Mouse (Mus musculus): Measurements from ENCODE around the gene Tgfbrap1.
"Not testable (repeated sequence)": the region's sequence is repeated elsewhere in the genome, so short reads cannot be mapped to it uniquely, and the experiment has no call there.

Gene Tgfbrap1

GRCm38 (mm10) chr1:43098031-43098984, at the start of gene Tgfbrap1, which contains the start of gene AI597479:
TSS of gene Tgfbrap1 (minus strand) at chr1:43098637.
TSS of gene AI597479 (plus strand) at chr1:43098710.
- DNase-seq (ENCODE audit: low spot score in 2 of 2) = peak; percentile 88 to 93

GRCm38 (mm10) chr1:43147474-43147873, 49.0 kb upstream of the Tgfbrap1 start:
- DNase-seq (ENCODE audit: low spot score in 2 of 2) = no peak

- no peak for DNase-seq (ENCODE audit: low spot score in 2 of 2)
These were observed 47.0 kb upstream of the Tgfbrap1 start for GRCm38 (mm10) chr1:43145388-43145787.

- DNase-seq (ENCODE audit: low spot score in 2 of 2) = no peak
These were observed 46.0 kb upstream of the Tgfbrap1 start for GRCm38 (mm10) chr1:43144338-43144906.

GRCm38 (mm10) chr1:43143791-43144190, 45.4 kb upstream of the Tgfbrap1 start:
- no peak for DNase-seq (ENCODE audit: low spot score in 2 of 2)

- no peak for DNase-seq (ENCODE audit: low spot score in 2 of 2)
These were observed 44.8 kb upstream of the Tgfbrap1 start for GRCm38 (mm10) chr1:43143284-43143683.

- DNase-seq (ENCODE audit: low spot score in 2 of 2) = no peak
These were observed 44.4 kb upstream of the Tgfbrap1 start for GRCm38 (mm10) chr1:43142849-43143248.

- no peak for DNase-seq (ENCODE audit: low spot score in 2 of 2)
These were observed 43.1 kb upstream of the Tgfbrap1 start for GRCm38 (mm10) chr1:43141555-43141961.

- DNase-seq (ENCODE audit: low spot score in 2 of 2) = peak; percentile 77 to 83
These were observed 41.3 kb upstream of the Tgfbrap1 start for GRCm38 (mm10) chr1:43139587-43140266.

GRCm38 (mm10) chr1:43138268-43138812, 39.9 kb upstream of the Tgfbrap1 start:
- no peak for DNase-seq (ENCODE audit: low spot score in 2 of 2)

- no peak for DNase-seq (ENCODE audit: low spot score in 2 of 2)
These were observed 38.9 kb upstream of the Tgfbrap1 start for GRCm38 (mm10) chr1:43137334-43137733.

- DNase-seq (ENCODE audit: low spot score in 2 of 2) = not testable (repeated sequence)
These were observed 38.1 kb upstream of the Tgfbrap1 start for GRCm38 (mm10) chr1:43136488-43137029.

- DNase-seq (ENCODE audit: low spot score in 2 of 2) = no peak
These were observed 33.2 kb upstream of the Tgfbrap1 start for GRCm38 (mm10) chr1:43131591-43131990.

GRCm38 (mm10) chr1:43130219-43130981, 32.0 kb upstream of the Tgfbrap1 start:
- no peak for DNase-seq (ENCODE audit: low spot score in 2 of 2)

GRCm38 (mm10) chr1:43127820-43128610, 29.6 kb upstream of the Tgfbrap1 start:
- no peak for DNase-seq (ENCODE audit: low spot score in 2 of 2)

GRCm38 (mm10) chr1:43127196-43127595, 28.8 kb upstream of the Tgfbrap1 start:
- no peak for DNase-seq (ENCODE audit: low spot score in 2 of 2)

- DNase-seq (ENCODE audit: low spot score in 2 of 2) = no peak
These were observed 26.3 kb upstream of the Tgfbrap1 start for GRCm38 (mm10) chr1:43124726-43125125.

GRCm38 (mm10) chr1:43122616-43123015, 24.2 kb upstream of the Tgfbrap1 start:
- no peak for DNase-seq (ENCODE audit: low spot score in 2 of 2)

- no peak for DNase-seq (ENCODE audit: low spot score in 2 of 2)
These were observed 22.5 kb upstream of the Tgfbrap1 start for GRCm38 (mm10) chr1:43120950-43121349.

- DNase-seq (ENCODE audit: low spot score in 2 of 2) = no peak
These were observed 19.0 kb upstream of the Tgfbrap1 start for GRCm38 (mm10) chr1:43117435-43117834.
